ENCODE assay signal across 20 mouse cellular contexts in genomic region chr5:53380203-53380602, GRCm38 (mm10).
A peak's percentile ranks its signal among the peaks of the same experiment; 100 is the strongest.
DNase-seq lines count a peak whose midpoint lies in the region; ATAC-seq and TF ChIP-seq lines count a peak whose summit lies in the region.
"Had no signal": no experiment of that assay in that cellular context is flagged by ENCODE, and none has a peak within 500 bp of the region (broad histone marks: within the 10 kb centered on the region; RNA-seq: fewer than 3 reads in every experiment).

No protein-coding gene starts in this region.

- no peaks in the 10 kb centered on the region for H3K79me2 ChIP-seq in CH12.LX (replicated peaks; ENCODE audit: control insufficient read depth, extremely low read depth, insufficient read depth, poor library complexity, severe bottlenecking)

- TF ChIP-seq CTCF in CH12.LX (conservative IDR thresholded peaks at IDR 0.05 in 1 of 2, IDR thresholded peaks at IDR 0.05 in 1 of 2; ENCODE audit: low read depth in 2 of 2, low read length in 2 of 2), result no peak

- H3K36me3 ChIP-seq in heart, embryonic 13.5 days, result no peaks in the 10 kb centered on the region
- H3K36me3 ChIP-seq in heart, embryonic 10.5 days, result no peaks in the 10 kb centered on the region
- H3K36me3 ChIP-seq in CH12.LX (replicated peaks in 1 of 2; ENCODE audit: control insufficient read depth in 1 of 2, insufficient read depth in 1 of 2, low read length in 1 of 2), result no peaks in the 10 kb centered on the region
- H3K36me3 ChIP-seq in embryonic facial prominence, embryonic 13.5 days, result no peaks in the 10 kb centered on the region
- H3K36me3 ChIP-seq in limb, embryonic 13.5 days, result no peaks in the 10 kb centered on the region
- H3K36me3 ChIP-seq: hindbrain, embryonic 15.5 days had no signal

- WGBS in heart, embryonic 13.5 days, result 14% methylated on average over 3 of the region's 3 CpGs
- WGBS in heart, embryonic 10.5 days, result 36% methylated on average over 3 of the region's 3 CpGs
- WGBS in embryonic facial prominence, embryonic 13.5 days, result 9% methylated on average over 3 of the region's 3 CpGs
- WGBS in limb, embryonic 13.5 days, result 6% methylated on average over 3 of the region's 3 CpGs

- no peak for TF ChIP-seq EP300 in CH12.LX (IDR thresholded peaks at IDR 0.05; ENCODE audit: low read length)

- H3K27ac ChIP-seq in heart, embryonic 13.5 days (replicated peaks), result 0 out of 2 replicates have a peak overlapping the region, but pooled peaks have one; percentile 36
- H3K27ac ChIP-seq in heart, embryonic 10.5 days, result no peak overlapping the region
- H3K27ac ChIP-seq in CH12.LX (ENCODE audit: insufficient read depth, low read depth), result peak overlapping the region; percentile 63; the same call in 1 of the 2 replicates
- H3K27ac ChIP-seq in embryonic facial prominence, embryonic 13.5 days, result peak overlapping the region; percentile 81
- H3K27ac ChIP-seq in limb, embryonic 13.5 days, result peak overlapping the region; percentile 77; the same call in 1 of the 2 replicates
- H3K27ac ChIP-seq: hindbrain, embryonic 15.5 days; layer of hippocampus, adult 2 months; liver, embryonic 14.5 days had no signal

- H3K4me2 ChIP-seq in heart, embryonic 13.5 days, result no peak overlapping the region
- no peak overlapping the region for H3K4me2 ChIP-seq in CH12.LX (ENCODE audit: insufficient read depth, low read depth, poor library complexity, severe bottlenecking)
- no peak overlapping the region for H3K4me2 ChIP-seq in embryonic facial prominence, embryonic 13.5 days
- H3K4me2 ChIP-seq in limb, embryonic 13.5 days (replicated peaks), result peak overlapping the region; percentile 49; the same call in 1 of the 2 replicates
- H3K4me2 ChIP-seq: heart, embryonic 11.5 days; hindbrain, embryonic 15.5 days had no signal

- H3K27me3 ChIP-seq in heart, embryonic 13.5 days (replicated peaks), result peaks cover 11% of the 10 kb centered on the region; the same call in 1 of the 2 replicates
- peaks cover 20% of the 10 kb centered on the region for H3K27me3 ChIP-seq in heart, embryonic 10.5 days (ENCODE audit: insufficient read depth, poor library complexity, severe bottlenecking)
- H3K27me3 ChIP-seq in CH12.LX (replicated peaks), result no peaks in the 10 kb centered on the region
- H3K27me3 ChIP-seq in embryonic facial prominence, embryonic 13.5 days, result no peaks in the 10 kb centered on the region
- H3K27me3 ChIP-seq in limb, embryonic 13.5 days, result peaks cover 52% of the 10 kb centered on the region
- H3K27me3 ChIP-seq: hindbrain, embryonic 15.5 days; megakaryocyte, embryonic 14.5 days had no signal

- H3K4me1 ChIP-seq in heart, embryonic 13.5 days, result peaks cover 32% of the 10 kb centered on the region
- H3K4me1 ChIP-seq in heart, embryonic 10.5 days, result peaks cover 14% of the 10 kb centered on the region
- peaks cover 35 to 67% of the 10 kb centered on the region in 2 experiments for H3K4me1 ChIP-seq in CH12.LX (ENCODE audit: control insufficient read depth in 1 of 2, insufficient read depth in 2 of 2)
- peaks cover 58% of the 10 kb centered on the region for H3K4me1 ChIP-seq in embryonic facial prominence, embryonic 13.5 days
- H3K4me1 ChIP-seq in limb, embryonic 13.5 days, result peaks cover 71% of the 10 kb centered on the region

- in situ Hi-C loops in CH12.LX (cut with MboI; ENCODE audit: low pct_ligation_motif_present, low pct_unique_long_range_greater_than_20kb, low sequenced_read_pairs), result no loop called here

- TF ChIP-seq RAD21 in CH12.LX (IDR thresholded peaks at IDR 0.05; ENCODE audit: low read depth, low read length), result no peak

- TF ChIP-seq POLR2A in CH12.LX (IDR thresholded peaks at IDR 0.05; ENCODE audit: low read depth, low read length), result no peak

- dilution Hi-C loops in CH12.LX (cut with MboI; ENCODE audit: extremely low pct_ligation_motif_present, extremely low pct_unique_long_range_greater_than_20kb, low sequenced_read_pairs), result no loop called here

- no peaks in the 10 kb centered on the region for H3K9me3 ChIP-seq in heart, embryonic 13.5 days
- H3K9me3 ChIP-seq in heart, embryonic 10.5 days, result no peaks in the 10 kb centered on the region
- no peaks in the 10 kb centered on the region for H3K9me3 ChIP-seq in CH12.LX (replicated peaks; ENCODE audit: low read length)
- H3K9me3 ChIP-seq in embryonic facial prominence, embryonic 13.5 days, result no peaks in the 10 kb centered on the region
- H3K9me3 ChIP-seq in limb, embryonic 13.5 days, result no peaks in the 10 kb centered on the region
- H3K9me3 ChIP-seq: hindbrain, embryonic 15.5 days; megakaryocyte, embryonic 14.5 days had no signal

- no peak for DNase-seq in heart, embryonic 10.5 days (ENCODE audit: low spot score)
- no peak for DNase-seq in CH12.LX (ENCODE audit: extremely low read depth)
- no peak for DNase-seq in right cerebral cortex, adult 18-20 months
- no peak for DNase-seq in natural killer cell, adult 2 months (ENCODE audit: low spot score in 2 of 2)
- DNase-seq: adrenal gland, adult 2 months; B cell, adult 2 months; cerebellum, adult 9-10 months; gastrocnemius, postnatal 36 days; left cerebral cortex, postnatal 4 days; right cerebral cortex, postnatal 4 days; thymus, postnatal 36 days had no signal

- no peak overlapping the region for H3K9ac ChIP-seq in heart, embryonic 13.5 days
- H3K9ac ChIP-seq in CH12.LX (ENCODE audit: insufficient read depth, low read depth), result no peak overlapping the region
- H3K9ac ChIP-seq in embryonic facial prominence, embryonic 13.5 days, result 0 out of 2 replicates have a peak overlapping the region, but pooled peaks have one; percentile 49
- H3K9ac ChIP-seq in limb, embryonic 13.5 days, result no peak overlapping the region
- H3K9ac ChIP-seq: hindbrain, embryonic 15.5 days; liver, embryonic 14.5 days had no signal

- no peak for ATAC-seq in heart, embryonic 13.5 days (ENCODE audit: extremely low read depth, insufficient number of reproducible peaks, low FRiP score, low TSS enrichment)
- ATAC-seq in embryonic facial prominence, embryonic 13.5 days (ENCODE audit: insufficient number of reproducible peaks, insufficient read depth, low FRiP score, low TSS enrichment, low read depth), result no peak
- peak; percentile 21 for ATAC-seq in limb, embryonic 13.5 days (ENCODE audit: low FRiP score, low read depth)
- ATAC-seq in granulocyte monocyte progenitor cell, adult 5-6 weeks (replicated peaks; ENCODE audit: poor library complexity, severe bottlenecking), result no peak

- no peak overlapping the region for H3K4me3 ChIP-seq in heart, embryonic 13.5 days
- H3K4me3 ChIP-seq in heart, embryonic 10.5 days, result no peak overlapping the region
- H3K4me3 ChIP-seq in CH12.LX (replicated peaks in 1 of 3; ENCODE audit: low read depth in 2 of 3, low read length in 2 of 3, poor library complexity in 1 of 3), result no peak overlapping the region
- H3K4me3 ChIP-seq in embryonic facial prominence, embryonic 13.5 days, result no peak overlapping the region
- no peak overlapping the region for H3K4me3 ChIP-seq in limb, embryonic 13.5 days
- H3K4me3 ChIP-seq: hindbrain, embryonic 15.5 days; layer of hippocampus, adult 2 months; megakaryocyte, embryonic 14.5 days had no signal

TF ChIP-seq in CH12.LX, 34 proteins besides CTCF, POLR2A, EP300 and RAD21:
- TF ChIP-seq RCOR1 (conservative IDR thresholded peaks at IDR 0.05; ENCODE audit: low read depth, low read length) (no peak), MAZ (IDR thresholded peaks at IDR 0.05; ENCODE audit: low read depth, low read length) (no peak), HCFC1 (IDR thresholded peaks at IDR 0.05; ENCODE audit: low read depth, low read length) (no peak), CHD1 (IDR thresholded peaks at IDR 0.05; ENCODE audit: low read depth, low read length) (no peak), MAFK (IDR thresholded peaks at IDR 0.05; ENCODE audit: insufficient replicate concordance, low read length) (no peak), IRF4 (IDR thresholded peaks at IDR 0.05; ENCODE audit: low read depth, low read length) (no peak), USF1 (IDR thresholded peaks at IDR 0.05; ENCODE audit: low read depth, low read length) (no peak), ZMIZ1 (IDR thresholded peaks at IDR 0.05; ENCODE audit: low read depth, low read length) (no peak), GABPA (IDR thresholded peaks at IDR 0.05; ENCODE audit: insufficient replicate concordance, low read depth, low read length) (no peak), MYC (IDR thresholded peaks at IDR 0.05; ENCODE audit: low read depth, low read length) (no peak), TBP (conservative IDR thresholded peaks at IDR 0.05; ENCODE audit: low read depth, low read length) (no peak), KAT2A (IDR thresholded peaks at IDR 0.05; ENCODE audit: insufficient replicate concordance, low read length) (no peak), USF2 (conservative IDR thresholded peaks at IDR 0.05; ENCODE audit: low read depth, low read length) (no peak), MXI1 (IDR thresholded peaks at IDR 0.05; ENCODE audit: low read depth, low read length) (no peak), SMC3 (IDR thresholded peaks at IDR 0.05; ENCODE audit: low read depth, low read length) (no peak), SIN3A (IDR thresholded peaks at IDR 0.05; ENCODE audit: low read length) (no peak), MAX (IDR thresholded peaks at IDR 0.05; ENCODE audit: low read length) (no peak), ZC3H11A (IDR thresholded peaks at IDR 0.05; ENCODE audit: low read depth, low read length) (no peak)
